Mouse (Mus musculus): ENCODE measurements at regions not wholly inside any gene's neighbourhood (a gene's known extent, or its start where the extent isn't known, plus 50 kb on each side); places are given as distances from the start of the nearest gene placed in this dataset.

DNA sequence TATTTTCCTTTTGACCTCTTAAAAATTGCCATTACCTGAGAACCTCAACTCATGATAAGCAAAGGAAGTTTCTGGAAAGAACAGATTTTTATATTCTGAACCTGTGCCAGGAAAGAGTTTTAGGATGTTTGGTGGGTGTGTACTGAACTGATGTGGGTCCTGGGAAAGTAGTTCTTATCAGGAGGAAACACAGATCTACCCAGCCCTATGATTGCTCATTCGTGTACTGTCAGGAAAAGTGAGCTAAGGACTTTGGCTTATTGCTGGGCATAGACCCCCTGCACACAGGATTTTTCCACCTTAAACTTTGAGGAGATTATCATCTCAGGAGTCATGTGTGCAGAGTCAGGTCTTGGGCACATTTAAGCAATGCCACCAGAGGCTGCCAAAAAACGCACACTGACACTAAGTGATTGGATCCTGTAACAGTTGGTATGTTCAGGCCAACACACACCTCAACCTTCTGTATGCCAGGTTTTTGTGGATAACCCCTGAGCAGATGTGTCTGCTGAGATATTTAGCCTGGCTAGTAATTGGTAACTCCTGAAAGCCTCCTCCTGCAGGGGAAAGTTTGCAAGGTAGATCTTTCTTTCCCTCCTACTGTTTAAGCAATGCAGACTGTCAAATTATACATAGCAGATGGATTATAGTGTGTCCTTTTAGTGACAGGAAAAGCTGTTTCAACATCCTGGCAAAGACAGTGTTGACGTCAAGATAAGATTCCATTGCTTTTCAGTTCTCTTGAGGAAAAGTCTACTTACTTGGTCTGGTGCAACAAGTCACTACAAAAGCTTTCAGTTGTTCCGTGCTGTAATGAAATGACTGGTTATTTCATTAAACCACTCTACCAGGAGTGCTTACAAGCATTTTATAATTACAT is 991.7 kb downstream of the A830018L16Rik start:
- H3K4me3 ChIP-seq (ENCODE audit: insufficient read depth, low read length): no peak overlapping the region
- no peaks in the 10 kb centered on the region for H3K4me1 ChIP-seq (ENCODE audit: control insufficient read depth, insufficient read depth, low read length)
- no peak for TF ChIP-seq CTCF (IDR thresholded peaks at IDR 0.05; ENCODE audit: extremely low read depth, insufficient read depth, low read length)
- TF ChIP-seq POLR2A (IDR thresholded peaks at IDR 0.05; ENCODE audit: extremely low read depth, insufficient read depth, low read length): no peak
- H3K27ac ChIP-seq (ENCODE audit: insufficient read depth, low read length): no peak overlapping the region

DNA sequence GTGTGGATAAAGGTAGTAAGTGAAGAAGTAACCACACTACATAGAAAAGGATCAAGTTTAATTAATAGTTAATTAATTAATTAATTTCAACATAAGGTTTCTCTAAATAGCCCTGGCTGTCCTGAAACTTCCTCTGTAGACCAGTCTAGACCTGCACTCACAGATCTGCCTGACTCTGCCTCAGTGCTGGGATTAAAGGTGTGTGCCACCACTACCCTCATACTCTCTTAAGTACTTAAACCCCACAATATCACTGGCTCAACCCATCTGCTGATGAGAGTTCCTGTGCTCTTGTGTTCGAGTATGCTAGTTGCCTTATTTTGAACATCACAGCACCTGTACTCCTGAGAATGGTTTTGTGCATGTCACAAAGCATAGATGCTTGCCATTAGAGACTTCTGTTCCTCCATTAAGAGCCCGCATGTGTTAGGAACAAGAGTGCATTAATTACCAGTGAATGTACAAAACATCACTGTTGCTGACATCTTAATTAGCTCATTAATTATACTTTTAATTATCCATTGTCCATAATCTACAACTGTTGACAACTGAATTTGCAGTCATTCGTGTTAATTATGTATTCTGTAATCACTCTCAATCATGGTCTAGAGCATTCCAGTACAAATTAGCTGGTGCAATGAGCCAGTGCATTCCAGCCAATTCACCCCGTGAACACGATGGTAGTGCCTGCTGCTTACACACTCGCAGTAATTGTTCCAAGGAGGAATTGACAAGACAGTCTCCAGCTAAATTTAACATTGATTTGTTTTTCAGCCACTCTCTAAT is 996.0 kb downstream of the A830018L16Rik start:
- Histone ChIP-seq H3K4me3 (ENCODE audit: insufficient read depth, low read length) (no peak overlapping the region), H3K27ac (ENCODE audit: insufficient read depth, low read length) (no peak overlapping the region), H3K4me1 (ENCODE audit: control insufficient read depth, insufficient read depth, low read length) (no peaks in the 10 kb centered on the region)
- TF ChIP-seq POLR2A (IDR thresholded peaks at IDR 0.05; ENCODE audit: extremely low read depth, insufficient read depth, low read length) (no peak), CTCF (IDR thresholded peaks at IDR 0.05; ENCODE audit: extremely low read depth, insufficient read depth, low read length) (no peak)

DNA sequence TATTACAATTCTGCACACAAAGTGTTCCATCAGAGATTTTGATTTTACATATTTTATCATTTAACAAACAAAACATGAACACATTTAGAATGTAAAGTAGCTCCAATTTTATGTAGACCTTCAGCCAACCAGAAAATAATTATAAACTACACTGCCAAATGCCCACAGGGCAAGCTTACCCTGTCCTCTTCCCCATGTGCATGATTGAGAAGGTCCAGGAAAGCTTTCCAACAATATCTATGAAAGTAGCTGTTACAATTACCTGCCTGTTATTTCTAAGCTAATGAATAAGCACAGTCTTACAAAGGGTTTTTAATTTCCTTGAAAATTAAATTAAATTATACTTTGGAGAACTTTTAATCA is 996.6 kb downstream of the A830018L16Rik start:
- TF ChIP-seq POLR2A (IDR thresholded peaks at IDR 0.05; ENCODE audit: extremely low read depth, insufficient read depth, low read length) (no peak), CTCF (IDR thresholded peaks at IDR 0.05; ENCODE audit: extremely low read depth, insufficient read depth, low read length) (no peak)
- no peak overlapping the region for H3K27ac ChIP-seq (ENCODE audit: insufficient read depth, low read length)
- H3K4me1 ChIP-seq (ENCODE audit: control insufficient read depth, insufficient read depth, low read length): no peaks in the 10 kb centered on the region
- H3K4me3 ChIP-seq (ENCODE audit: insufficient read depth, low read length): no peak overlapping the region

DNA sequence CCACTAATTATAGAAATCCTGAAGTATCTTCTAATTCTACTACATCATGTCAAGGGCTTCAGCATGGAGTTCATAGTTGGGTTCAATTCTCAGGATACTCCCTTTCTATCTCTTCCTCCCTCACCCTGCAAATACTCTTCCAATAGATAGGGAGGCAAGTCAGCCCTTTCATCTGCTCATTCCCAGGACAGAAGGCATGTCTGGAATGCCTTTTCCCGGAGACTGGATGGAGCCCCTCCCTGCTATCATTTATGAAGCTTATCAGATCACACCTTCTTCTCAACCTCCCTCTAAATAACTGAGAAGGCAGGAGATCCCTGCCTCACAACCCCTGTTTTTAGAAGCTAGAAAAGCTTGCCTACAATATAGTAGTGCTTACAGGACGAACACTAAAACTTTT is 1010.6 kb downstream of the A830018L16Rik start:
- TF ChIP-seq CTCF (IDR thresholded peaks at IDR 0.05; ENCODE audit: extremely low read depth, insufficient read depth, low read length) (no peak), POLR2A (IDR thresholded peaks at IDR 0.05; ENCODE audit: extremely low read depth, insufficient read depth, low read length) (no peak)
- no peak overlapping the region for H3K4me3 ChIP-seq (ENCODE audit: insufficient read depth, low read length)
- no peak overlapping the region for H3K27ac ChIP-seq (ENCODE audit: insufficient read depth, low read length)
- no peaks in the 10 kb centered on the region for H3K4me1 ChIP-seq (ENCODE audit: control insufficient read depth, insufficient read depth, low read length)

DNA sequence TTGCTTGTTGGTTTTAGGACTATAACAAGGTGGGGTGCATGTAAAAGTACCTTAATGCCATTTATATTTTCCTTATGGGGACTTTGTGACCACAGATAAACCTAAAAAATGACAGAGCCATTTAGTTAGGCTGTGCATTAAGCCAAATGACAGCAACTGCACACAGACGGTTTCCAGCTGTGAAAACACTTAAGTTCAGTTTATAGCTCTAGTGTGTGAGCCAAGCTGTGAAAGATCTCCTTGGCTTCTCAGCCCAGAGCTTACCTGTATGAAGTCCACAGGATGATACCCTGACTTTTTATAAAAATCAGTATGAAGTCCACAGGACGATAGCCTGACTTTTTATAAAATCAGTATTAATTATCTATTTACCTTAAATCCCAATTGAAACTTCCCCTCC is 1024.0 kb downstream of the A830018L16Rik start:
- H3K27ac ChIP-seq (ENCODE audit: insufficient read depth, low read length): no peak overlapping the region
- no peak overlapping the region for H3K4me3 ChIP-seq (ENCODE audit: insufficient read depth, low read length)
- no peaks in the 10 kb centered on the region for H3K4me1 ChIP-seq (ENCODE audit: control insufficient read depth, insufficient read depth, low read length)
- TF ChIP-seq CTCF (IDR thresholded peaks at IDR 0.05; ENCODE audit: extremely low read depth, insufficient read depth, low read length) (no peak), POLR2A (IDR thresholded peaks at IDR 0.05; ENCODE audit: extremely low read depth, insufficient read depth, low read length) (no peak)

DNA sequence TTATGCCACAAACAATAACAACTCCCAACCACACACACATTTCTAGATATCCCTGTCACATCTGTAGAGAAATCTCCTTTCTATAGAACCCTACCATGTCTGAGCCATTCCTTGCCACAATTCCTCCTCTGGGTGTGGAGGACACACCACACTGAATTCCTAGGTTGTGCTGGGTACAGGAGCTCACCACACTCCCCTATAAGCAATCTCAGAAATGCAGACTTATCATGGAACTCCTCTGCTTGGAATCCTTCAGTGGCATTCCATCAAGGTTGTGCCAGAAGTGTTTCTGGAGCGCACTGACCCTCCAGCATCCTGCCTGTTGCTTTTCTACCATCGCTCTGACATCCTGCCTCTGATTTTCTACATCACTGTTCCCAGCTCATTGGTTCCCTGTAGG is 1052.3 kb downstream of the A830018L16Rik start:
- Histone ChIP-seq H3K27ac (ENCODE audit: insufficient read depth, low read length) (no peak overlapping the region), H3K4me3 (ENCODE audit: insufficient read depth, low read length) (no peak overlapping the region), H3K4me1 (ENCODE audit: control insufficient read depth, insufficient read depth, low read length) (no peaks in the 10 kb centered on the region)
- TF ChIP-seq POLR2A (IDR thresholded peaks at IDR 0.05; ENCODE audit: extremely low read depth, insufficient read depth, low read length): no peak
- TF ChIP-seq CTCF (IDR thresholded peaks at IDR 0.05; ENCODE audit: extremely low read depth, insufficient read depth, low read length): no peak

DNA sequence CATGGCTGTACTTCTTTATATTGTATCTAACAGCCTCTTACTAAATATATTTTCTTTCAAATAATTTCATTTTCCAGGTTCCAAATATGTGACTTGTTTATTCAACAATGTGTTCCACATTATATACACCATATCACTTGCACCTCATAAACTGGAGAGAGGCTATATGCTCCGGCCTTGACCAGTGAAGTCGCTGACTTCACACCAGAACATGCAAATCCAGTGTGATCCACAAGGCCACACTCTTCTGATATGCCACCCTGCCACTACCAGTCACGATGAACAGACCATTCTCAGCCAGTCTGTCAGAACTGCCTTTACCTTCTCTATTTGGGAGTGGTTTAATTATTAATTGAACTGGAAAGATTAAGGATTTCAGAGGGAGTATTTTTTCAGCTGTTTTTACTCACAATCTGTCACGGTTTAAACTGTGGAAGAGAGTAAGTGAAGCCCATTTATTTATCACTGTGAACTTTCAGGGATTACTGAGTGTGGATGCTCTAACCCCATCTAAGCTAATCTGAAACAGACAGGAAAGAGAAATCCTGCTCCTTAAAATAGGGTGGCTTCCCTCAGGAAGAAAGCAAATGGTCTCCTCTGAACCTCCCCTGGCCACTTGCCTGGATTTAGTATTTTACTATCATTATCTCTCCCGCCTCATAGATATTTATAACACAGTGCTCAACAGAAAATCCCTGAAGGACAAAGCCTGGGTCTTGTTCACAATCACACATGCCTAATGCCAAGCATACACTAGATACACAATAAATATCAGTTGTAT is 1065.3 kb downstream of the A830018L16Rik start:
- Histone ChIP-seq H3K27ac (ENCODE audit: insufficient read depth, low read length) (no peak overlapping the region), H3K4me1 (ENCODE audit: control insufficient read depth, insufficient read depth, low read length) (no peaks in the 10 kb centered on the region), H3K4me3 (ENCODE audit: insufficient read depth, low read length) (no peak overlapping the region)
- TF ChIP-seq POLR2A (IDR thresholded peaks at IDR 0.05; ENCODE audit: extremely low read depth, insufficient read depth, low read length): no peak
- no peak for TF ChIP-seq CTCF (IDR thresholded peaks at IDR 0.05; ENCODE audit: extremely low read depth, insufficient read depth, low read length)

DNA sequence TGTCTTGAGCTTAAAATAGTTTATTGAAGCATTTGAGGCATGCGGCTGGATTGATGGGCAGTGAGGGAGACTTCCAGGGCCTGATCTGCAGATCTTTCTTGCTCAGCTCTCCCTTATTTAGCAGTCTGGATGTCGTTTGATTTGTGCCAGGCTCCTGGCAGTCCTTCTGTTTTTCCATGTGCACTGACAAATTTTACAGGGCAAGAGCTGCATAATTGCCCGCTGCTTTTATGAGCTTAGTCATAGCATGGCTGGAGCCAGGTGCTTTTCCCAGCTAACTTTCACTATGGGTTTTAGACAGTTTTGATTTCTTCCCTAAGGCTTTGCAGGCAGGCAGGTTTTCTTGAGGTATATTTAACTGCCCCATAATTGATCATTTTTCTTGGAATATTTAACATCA is 1086.5 kb downstream of the A830018L16Rik start:
- Histone ChIP-seq H3K27ac (ENCODE audit: insufficient read depth, low read length) (no peak overlapping the region), H3K4me3 (ENCODE audit: insufficient read depth, low read length) (no peak overlapping the region)
- no peak for TF ChIP-seq POLR2A (IDR thresholded peaks at IDR 0.05; ENCODE audit: extremely low read depth, insufficient read depth, low read length)
- no peak for TF ChIP-seq CTCF (IDR thresholded peaks at IDR 0.05; ENCODE audit: extremely low read depth, insufficient read depth, low read length)

DNA sequence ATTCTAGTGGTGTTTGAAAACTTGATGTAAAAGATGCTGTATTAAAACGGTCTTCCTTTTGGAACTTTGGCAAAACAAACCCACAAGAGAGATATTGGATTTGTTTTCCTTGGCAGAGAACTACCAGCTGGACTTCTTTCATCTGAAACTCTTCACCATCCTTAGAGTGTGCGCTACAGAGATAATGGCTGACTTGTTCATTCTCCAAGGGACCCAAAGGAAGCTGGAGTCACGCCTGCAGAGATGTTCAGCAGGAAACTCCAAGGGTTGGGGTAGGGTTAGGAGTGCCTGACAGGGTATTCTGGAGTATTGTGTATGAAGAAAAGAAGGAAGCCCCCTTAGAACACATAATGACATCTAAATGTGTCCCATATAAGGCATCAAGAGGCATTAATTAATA is 1094.1 kb downstream of the A830018L16Rik start:
- no peak overlapping the region for H3K4me3 ChIP-seq (ENCODE audit: insufficient read depth, low read length)
- H3K27ac ChIP-seq (ENCODE audit: insufficient read depth, low read length): no peak overlapping the region
- H3K4me1 ChIP-seq (ENCODE audit: control insufficient read depth, insufficient read depth, low read length): no peaks in the 10 kb centered on the region
- TF ChIP-seq POLR2A (IDR thresholded peaks at IDR 0.05; ENCODE audit: extremely low read depth, insufficient read depth, low read length) (no peak), CTCF (IDR thresholded peaks at IDR 0.05; ENCODE audit: extremely low read depth, insufficient read depth, low read length) (no peak)

More for the DNA sequence above, 1086.5 kb downstream of the A830018L16Rik start:
- no peaks in the 10 kb centered on the region for H3K4me1 ChIP-seq (ENCODE audit: control insufficient read depth, insufficient read depth, low read length)
